Mouse (Mus musculus): Measurements from ENCODE around the gene Brd2. TPM values are rescaled to one million over a fixed set of nuclear protein-coding genes. Genes with fewer than 3 reads are reported as not detected.
A peak's percentile ranks its signal among the peaks of the same experiment; 100 is the strongest.

Brd2 gene
- polyA plus RNA-seq, 2 experiments = 121 to 197 TPM

- Histone ChIP-seq H3K9ac (ENCODE audit: low read depth, low read length, severe bottlenecking) (no peak overlapping the region), H3K4me2 (replicated peaks; ENCODE audit: low read depth, low read length, severe bottlenecking) (no peak overlapping the region), H3K36me3 (ENCODE audit: control insufficient read depth, insufficient read depth, low read length) (no peaks in the 10 kb centered on the region), H3K4me3 (replicated peaks; ENCODE audit: low read length) (no peak overlapping the region), H3K27me3 (ENCODE audit: control insufficient read depth, insufficient read depth, low read length) (peaks cover 7% of the 10 kb centered on the region), H3K9me3 (ENCODE audit: control insufficient read depth, low read length) (no peaks in the 10 kb centered on the region), H3K4me1 (ENCODE audit: control insufficient read depth, insufficient read depth, low read length) (peaks cover 12% of the 10 kb centered on the region; the same call in 1 of the 2 replicates), H3K27ac (replicated peaks; ENCODE audit: low read depth, low read length) (no peak overlapping the region)
- DNase-seq (ENCODE audit: low spot score) (no peak), ATAC-seq (ENCODE audit: low FRiP score, low read depth) (no peak)
- TF ChIP-seq POLR2A (IDR thresholded peaks at IDR 0.05; ENCODE audit: borderline replicate concordance, extremely low read depth, insufficient read depth, insufficient read length) = no peak
- 59% methylated on average over 5 of the region's 5 CpGs for whole genome bisulfite sequencing
These were observed 21.0 kb upstream of the Brd2 start for GRCm38 (mm10) chr17:34143461-34143860.

- Histone ChIP-seq H3K9ac (ENCODE audit: low read depth, low read length, severe bottlenecking) (no peak within 1 kb of the TSS), H3K9me3 (ENCODE audit: control insufficient read depth, low read length) (no peaks in the 10 kb centered on the region), H3K27ac (replicated peaks; ENCODE audit: low read depth, low read length) (no peak within 1 kb of the TSS), H3K27me3 (ENCODE audit: control insufficient read depth, insufficient read depth, low read length) (peaks cover 7% of the 10 kb centered on the region), H3K4me1 (ENCODE audit: control insufficient read depth, insufficient read depth, low read length) (peaks cover 12% of the 10 kb centered on the region; the same call in 1 of the 2 replicates), H3K4me2 (replicated peaks; ENCODE audit: low read depth, low read length, severe bottlenecking) (no peak within 1 kb of the TSS), H3K36me3 (ENCODE audit: control insufficient read depth, insufficient read depth, low read length) (no peaks in the 10 kb centered on the region), H3K4me3 (replicated peaks; ENCODE audit: low read length) (no peak within 1 kb of the TSS)
- DNase-seq (ENCODE audit: low spot score) = no peak
- TF ChIP-seq POLR2A (IDR thresholded peaks at IDR 0.05; ENCODE audit: borderline replicate concordance, extremely low read depth, insufficient read depth, insufficient read length) = no peak
- WGBS = 31% methylated on average over 7 of the region's 7 CpGs
- no peak for ATAC-seq (ENCODE audit: low FRiP score, low read depth)
These were observed 20.6 kb upstream of the Brd2 start, which contains the start of gene H2-DMb2 for GRCm38 (mm10) chr17:34143033-34143432. H2-DMb2 (plus strand) TSS chr17:34143307.

GRCm38 (mm10) chr17:34142456-34143010, 20.1 kb upstream of the Brd2 start:
- Histone ChIP-seq H3K4me2 (replicated peaks; ENCODE audit: low read depth, low read length, severe bottlenecking) (no peak overlapping the region), H3K27me3 (ENCODE audit: control insufficient read depth, insufficient read depth, low read length) (peaks cover 7% of the 10 kb centered on the region), H3K27ac (replicated peaks; ENCODE audit: low read depth, low read length) (no peak overlapping the region), H3K4me3 (replicated peaks; ENCODE audit: low read length) (no peak overlapping the region), H3K4me1 (ENCODE audit: control insufficient read depth, insufficient read depth, low read length) (peaks cover 12% of the 10 kb centered on the region; the same call in 1 of the 2 replicates), H3K9ac (ENCODE audit: low read depth, low read length, severe bottlenecking) (no peak overlapping the region), H3K9me3 (ENCODE audit: control insufficient read depth, low read length) (no peaks in the 10 kb centered on the region), H3K36me3 (ENCODE audit: control insufficient read depth, insufficient read depth, low read length) (no peaks in the 10 kb centered on the region)
- WGBS = 50% methylated on average over 7 of the region's 7 CpGs
- DNase-seq (ENCODE audit: low spot score) = no peak
- ATAC-seq (ENCODE audit: low FRiP score, low read depth) = no peak
- no peak for TF ChIP-seq POLR2A (IDR thresholded peaks at IDR 0.05; ENCODE audit: borderline replicate concordance, extremely low read depth, insufficient read depth, insufficient read length)

- no peak for TF ChIP-seq POLR2A (IDR thresholded peaks at IDR 0.05; ENCODE audit: borderline replicate concordance, extremely low read depth, insufficient read depth, insufficient read length)
- WGBS = 60% methylated on average over 4 of the region's 4 CpGs
- Histone ChIP-seq H3K4me1 (ENCODE audit: control insufficient read depth, insufficient read depth, low read length) (peaks cover 12% of the 10 kb centered on the region; the same call in 1 of the 2 replicates), H3K9me3 (ENCODE audit: control insufficient read depth, low read length) (no peaks in the 10 kb centered on the region), H3K36me3 (ENCODE audit: control insufficient read depth, insufficient read depth, low read length) (no peaks in the 10 kb centered on the region), H3K9ac (ENCODE audit: low read depth, low read length, severe bottlenecking) (no peak overlapping the region), H3K4me3 (replicated peaks; ENCODE audit: low read length) (no peak overlapping the region), H3K4me2 (replicated peaks; ENCODE audit: low read depth, low read length, severe bottlenecking) (no peak overlapping the region), H3K27me3 (ENCODE audit: control insufficient read depth, insufficient read depth, low read length) (peaks cover 7% of the 10 kb centered on the region), H3K27ac (replicated peaks; ENCODE audit: low read depth, low read length) (no peak overlapping the region)
- ATAC-seq (ENCODE audit: low FRiP score, low read depth) (no peak), DNase-seq (ENCODE audit: low spot score) (no peak)
These were observed 19.0 kb upstream of the Brd2 start for GRCm38 (mm10) chr17:34141448-34141847.

- no peak for TF ChIP-seq POLR2A (IDR thresholded peaks at IDR 0.05; ENCODE audit: borderline replicate concordance, extremely low read depth, insufficient read depth, insufficient read length)
These were observed 17.8 kb upstream of the Brd2 start for GRCm38 (mm10) chr17:34140240-34140639.

More at GRCm38 (mm10) chr17:34140240-34140639, 17.8 kb upstream of the Brd2 start:
- H3K27ac ChIP-seq (replicated peaks; ENCODE audit: low read depth, low read length) = no peak overlapping the region
- peaks cover 12% of the 10 kb centered on the region; the same call in 1 of the 2 replicates for H3K4me1 ChIP-seq (ENCODE audit: control insufficient read depth, insufficient read depth, low read length)
- H3K9me3 ChIP-seq (ENCODE audit: control insufficient read depth, low read length) = no peaks in the 10 kb centered on the region
- no peak for ATAC-seq (ENCODE audit: low FRiP score, low read depth)
- WGBS = 9% methylated on average over 5 of the region's 5 CpGs
- H3K4me2 ChIP-seq (replicated peaks; ENCODE audit: low read depth, low read length, severe bottlenecking) = peak overlapping the region; percentile 63; the same call in 1 of the 2 replicates
- H3K27me3 ChIP-seq (ENCODE audit: control insufficient read depth, insufficient read depth, low read length) = peaks cover 7% of the 10 kb centered on the region
- DNase-seq (ENCODE audit: low spot score) = no peak
- H3K4me3 ChIP-seq (replicated peaks; ENCODE audit: low read length) = 0 out of 2 replicates have a peak overlapping the region, but pooled peaks have one; percentile 31
- no peaks in the 10 kb centered on the region for H3K36me3 ChIP-seq (ENCODE audit: control insufficient read depth, insufficient read depth, low read length)
- H3K9ac ChIP-seq (ENCODE audit: low read depth, low read length, severe bottlenecking) = no peak overlapping the region
